Mouse (Mus musculus): ENCODE data around the gene Taf3. TPM values are rescaled to one million over a fixed set of nuclear protein-coding genes. Genes with fewer than 3 reads are reported as not detected.

Taf3 gene
- total and polyA plus RNA-seq, 3 experiments = 3.1 to 13.4 (median 6.0) TPM

DNA sequence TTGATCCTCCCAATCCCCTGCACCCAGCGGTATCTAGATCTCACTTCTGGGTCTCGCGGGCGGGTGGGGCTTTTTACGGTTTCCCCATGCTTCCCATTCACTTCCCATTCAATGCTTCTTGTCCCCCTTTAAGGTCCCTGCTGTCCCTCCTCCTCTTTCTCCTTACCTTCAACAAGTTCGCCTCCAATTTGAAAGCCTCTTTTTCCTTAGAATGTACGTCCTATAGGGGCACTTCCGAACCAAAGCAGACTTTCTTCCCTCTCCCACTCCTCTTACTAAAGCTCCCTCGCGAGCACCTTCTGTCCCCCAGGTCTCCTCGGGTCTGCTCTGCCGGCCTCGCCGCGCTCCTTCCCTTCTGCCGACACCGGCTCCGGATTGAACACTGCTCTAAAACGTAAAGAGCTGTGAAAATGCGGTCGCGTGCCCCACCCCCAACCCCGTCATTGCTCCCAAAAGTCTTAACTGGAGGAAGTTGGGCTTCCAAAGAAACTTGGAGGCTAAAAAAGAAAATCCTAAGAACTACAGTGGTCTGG, 158.7 kb downstream of the Taf3 start, which contains the start of gene Gata3:
Gene Gata3, minus strand, starts transcription at position 384 of the 533 bp plus-strand sequence.
- no peak for TF ChIP-seq ZC3H11A (IDR thresholded peaks at IDR 0.05; ENCODE audit: low read depth, low read length)
- no peak for TF ChIP-seq TBP (conservative IDR thresholded peaks at IDR 0.05; ENCODE audit: low read depth, low read length)
- no peak for TF ChIP-seq MAZ (IDR thresholded peaks at IDR 0.05; ENCODE audit: low read depth, low read length)
- no peak for TF ChIP-seq SMC3 (IDR thresholded peaks at IDR 0.05; ENCODE audit: low read depth, low read length)
- no peak for TF ChIP-seq ZMIZ1 (IDR thresholded peaks at IDR 0.05; ENCODE audit: low read depth, low read length)
- peak; percentile 88; the same call in 1 of the 2 replicates for TF ChIP-seq MAX (IDR thresholded peaks at IDR 0.05; ENCODE audit: low read length)
- no peak for TF ChIP-seq JUND (conservative IDR thresholded peaks at IDR 0.05; ENCODE audit: low read depth, low read length)
- TF ChIP-seq USF2 (conservative IDR thresholded peaks at IDR 0.05; ENCODE audit: low read depth, low read length) = no peak
- no peak for TF ChIP-seq PAX5 (IDR thresholded peaks at IDR 0.05; ENCODE audit: low read length)
- no peak for TF ChIP-seq CHD2 (IDR thresholded peaks at IDR 0.05; ENCODE audit: low read length)
- no peak for TF ChIP-seq NRF1 (IDR thresholded peaks at IDR 0.05; ENCODE audit: low read depth, low read length)
- 0 out of 2 replicates have a peak, but pooled peaks have one; percentile 3 for TF ChIP-seq NELFE (IDR thresholded peaks at IDR 0.05; ENCODE audit: low read depth, low read length)
- Histone ChIP-seq H3K9ac (ENCODE audit: insufficient read depth, low read depth) (peak within 1 kb of the TSS; percentile 49), H3K9me3 (replicated peaks; ENCODE audit: low read length) (no peaks in the 10 kb centered on the region), H3K27ac (ENCODE audit: insufficient read depth, low read depth) (no peak within 1 kb of the TSS), H3K4me3 (replicated peaks in 1 of 3; ENCODE audit: low read depth in 2 of 3, low read length in 2 of 3, poor library complexity in 1 of 3) (peak within 1 kb of the TSS; percentile 40 to 63 (median 56)), H3K27me3 (replicated peaks) (no peaks in the 10 kb centered on the region), H3K4me1 (ENCODE audit: control insufficient read depth in 1 of 2, insufficient read depth in 2 of 2) (peaks cover 0 to 8% of the 10 kb centered on the region in 2 experiments; a peak in 2 of 4 replicates), H3K79me2 (replicated peaks; ENCODE audit: control insufficient read depth, extremely low read depth, insufficient read depth, poor library complexity, severe bottlenecking) (no peaks in the 10 kb centered on the region), H3K4me2 (ENCODE audit: insufficient read depth, low read depth, poor library complexity, severe bottlenecking) (peak within 1 kb of the TSS; percentile 84), H3K36me3 (replicated peaks in 1 of 2; ENCODE audit: control insufficient read depth in 1 of 2, insufficient read depth in 1 of 2, low read length in 1 of 2) (no peaks in the 10 kb centered on the region)
- no peak for DNase-seq (ENCODE audit: extremely low read depth)
- in situ Hi-C loops (cut with MboI; ENCODE audit: low pct_ligation_motif_present, low pct_unique_long_range_greater_than_20kb, low sequenced_read_pairs) (loop anchor here (5.0 to 25.0 kb wide), 2 partner anchors 118 to 427 kb away; no protein-coding TSS in a partner anchor), dilution Hi-C loops (cut with MboI; ENCODE audit: extremely low pct_ligation_motif_present, extremely low pct_unique_long_range_greater_than_20kb, low sequenced_read_pairs) (no loop called here)

DNA sequence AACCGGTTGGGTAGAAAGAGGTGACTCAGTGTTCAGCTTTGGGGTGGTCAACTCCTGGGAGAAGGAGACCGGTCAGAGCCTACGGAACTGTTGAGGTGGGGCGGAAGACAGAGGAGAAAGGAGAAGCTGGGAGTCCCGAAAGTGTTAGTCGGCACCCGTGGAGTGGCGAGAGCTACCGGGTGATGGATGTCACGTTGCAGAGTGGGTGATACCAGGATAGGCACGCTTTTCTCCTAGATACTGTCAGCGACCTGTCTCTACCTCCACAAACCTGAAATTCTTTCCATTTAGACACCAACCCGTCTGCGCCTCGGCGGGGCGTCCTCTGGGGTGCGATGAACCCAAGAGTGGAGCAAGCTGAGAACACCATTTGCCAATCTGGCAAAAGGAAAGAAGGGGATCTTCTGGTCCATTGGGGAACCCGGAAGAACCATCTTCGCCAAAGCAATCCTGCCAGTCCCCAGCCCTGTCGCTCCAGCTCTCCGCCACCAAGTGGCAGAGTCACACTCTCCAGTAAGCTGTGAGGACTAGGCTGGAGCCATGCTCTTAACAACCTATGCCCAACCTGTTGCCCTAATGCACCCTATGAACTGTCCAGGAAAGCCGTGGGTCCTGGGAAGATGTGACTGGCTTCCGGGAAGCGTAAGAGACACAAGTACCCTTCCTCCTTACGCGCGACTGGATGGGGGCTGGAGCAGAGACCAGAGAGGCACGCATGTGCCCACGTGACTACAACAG, 159.3 kb downstream of the Taf3 start, which contains the start of gene 9230102O04Rik:
Gene 9230102O04Rik, minus strand, starts transcription at position 628 of the 738 bp plus-strand sequence.
- Histone ChIP-seq H3K9ac (ENCODE audit: insufficient read depth, low read depth) (peak within 1 kb of the TSS; percentile 49), H3K27ac (ENCODE audit: insufficient read depth, low read depth) (no peak within 1 kb of the TSS), H3K9me3 (replicated peaks; ENCODE audit: low read length) (no peaks in the 10 kb centered on the region), H3K36me3 (replicated peaks in 1 of 2; ENCODE audit: control insufficient read depth in 1 of 2, insufficient read depth in 1 of 2, low read length in 1 of 2) (no peaks in the 10 kb centered on the region), H3K79me2 (replicated peaks; ENCODE audit: control insufficient read depth, extremely low read depth, insufficient read depth, poor library complexity, severe bottlenecking) (no peaks in the 10 kb centered on the region), H3K4me3 (replicated peaks in 1 of 3; ENCODE audit: low read depth in 2 of 3, low read length in 2 of 3, poor library complexity in 1 of 3) (peak within 1 kb of the TSS; percentile 40 to 63 (median 56)), H3K4me2 (ENCODE audit: insufficient read depth, low read depth, poor library complexity, severe bottlenecking) (peak within 1 kb of the TSS; percentile 84), H3K27me3 (replicated peaks) (no peaks in the 10 kb centered on the region), H3K4me1 (ENCODE audit: control insufficient read depth in 1 of 2, insufficient read depth in 2 of 2) (peaks cover 0 to 4% of the 10 kb centered on the region in 2 experiments; a peak in 2 of 4 replicates)
- dilution Hi-C loops (cut with MboI; ENCODE audit: extremely low pct_ligation_motif_present, extremely low pct_unique_long_range_greater_than_20kb, low sequenced_read_pairs) (no loop called here), in situ Hi-C loops (cut with MboI; ENCODE audit: low pct_ligation_motif_present, low pct_unique_long_range_greater_than_20kb, low sequenced_read_pairs) (loop anchor here (5.0 to 25.0 kb wide), 2 partner anchors 118 to 427 kb away; no protein-coding TSS in a partner anchor)
- DNase-seq (ENCODE audit: extremely low read depth) = peak; percentile 38
- TF ChIP-seq TCF12 (IDR thresholded peaks at IDR 0.05; ENCODE audit: low read depth, low read length) (no peak), USF1 (IDR thresholded peaks at IDR 0.05; ENCODE audit: low read depth, low read length) (peak; percentile 82), ZKSCAN1 (IDR thresholded peaks at IDR 0.05; ENCODE audit: borderline replicate concordance, low read depth, low read length) (no peak), MYC (IDR thresholded peaks at IDR 0.05; ENCODE audit: low read depth, low read length) (peak; percentile 66; the same call in 1 of the 2 replicates), RAD21 (IDR thresholded peaks at IDR 0.05; ENCODE audit: low read depth, low read length) (peak; percentile 50), ETS1 (conservative IDR thresholded peaks at IDR 0.05; ENCODE audit: low read depth, low read length) (no peak), CTCF (conservative IDR thresholded peaks at IDR 0.05 in 1 of 2, IDR thresholded peaks at IDR 0.05 in 1 of 2; ENCODE audit: low read depth in 2 of 2, low read length in 2 of 2) (peak in 1 of 2 experiments; percentile 65; a peak in 2 of 4 replicates), HCFC1 (IDR thresholded peaks at IDR 0.05; ENCODE audit: low read depth, low read length) (no peak), NRF1 (IDR thresholded peaks at IDR 0.05; ENCODE audit: low read depth, low read length) (no peak), UBTF (IDR thresholded peaks at IDR 0.05; ENCODE audit: low read depth, low read length) (no peak), KAT2A (IDR thresholded peaks at IDR 0.05; ENCODE audit: insufficient replicate concordance, low read length) (no peak), CHD2 (IDR thresholded peaks at IDR 0.05; ENCODE audit: low read length) (no peak), RCOR1 (conservative IDR thresholded peaks at IDR 0.05; ENCODE audit: low read depth, low read length) (no peak), BHLHE40 (IDR thresholded peaks at IDR 0.05; ENCODE audit: low read depth, low read length) (peak; percentile 84), JUN (IDR thresholded peaks at IDR 0.05; ENCODE audit: insufficient read depth, low read depth, low read length) (no peak), ZC3H11A (IDR thresholded peaks at IDR 0.05; ENCODE audit: low read depth, low read length) (no peak), MXI1 (IDR thresholded peaks at IDR 0.05; ENCODE audit: low read depth, low read length) (0 out of 2 replicates have a peak, but pooled peaks have one; percentile 6), GABPA (IDR thresholded peaks at IDR 0.05; ENCODE audit: insufficient replicate concordance, low read depth, low read length) (no peak), MAX (IDR thresholded peaks at IDR 0.05; ENCODE audit: low read length) (no peak; the same call in 1 of the 2 replicates), MAFK (IDR thresholded peaks at IDR 0.05; ENCODE audit: insufficient replicate concordance, low read length) (no peak), MAZ (IDR thresholded peaks at IDR 0.05; ENCODE audit: low read depth, low read length) (no peak), PAX5 (IDR thresholded peaks at IDR 0.05; ENCODE audit: low read length) (no peak), ZNF384 (IDR thresholded peaks at IDR 0.05; ENCODE audit: low read depth, low read length) (no peak)
